Mouse (Mus musculus) cerebellum, adult 9-11 months (tissue): Measurements from ENCODE around the gene Col6a2.
A peak's percentile ranks its signal among the peaks of the same experiment; 100 is the strongest.

Experiments used
- DNase-seq: peaks from one replicate; pipeline ENCODE4 v3.0.0; 2022

Col6a2 gene

DNA sequence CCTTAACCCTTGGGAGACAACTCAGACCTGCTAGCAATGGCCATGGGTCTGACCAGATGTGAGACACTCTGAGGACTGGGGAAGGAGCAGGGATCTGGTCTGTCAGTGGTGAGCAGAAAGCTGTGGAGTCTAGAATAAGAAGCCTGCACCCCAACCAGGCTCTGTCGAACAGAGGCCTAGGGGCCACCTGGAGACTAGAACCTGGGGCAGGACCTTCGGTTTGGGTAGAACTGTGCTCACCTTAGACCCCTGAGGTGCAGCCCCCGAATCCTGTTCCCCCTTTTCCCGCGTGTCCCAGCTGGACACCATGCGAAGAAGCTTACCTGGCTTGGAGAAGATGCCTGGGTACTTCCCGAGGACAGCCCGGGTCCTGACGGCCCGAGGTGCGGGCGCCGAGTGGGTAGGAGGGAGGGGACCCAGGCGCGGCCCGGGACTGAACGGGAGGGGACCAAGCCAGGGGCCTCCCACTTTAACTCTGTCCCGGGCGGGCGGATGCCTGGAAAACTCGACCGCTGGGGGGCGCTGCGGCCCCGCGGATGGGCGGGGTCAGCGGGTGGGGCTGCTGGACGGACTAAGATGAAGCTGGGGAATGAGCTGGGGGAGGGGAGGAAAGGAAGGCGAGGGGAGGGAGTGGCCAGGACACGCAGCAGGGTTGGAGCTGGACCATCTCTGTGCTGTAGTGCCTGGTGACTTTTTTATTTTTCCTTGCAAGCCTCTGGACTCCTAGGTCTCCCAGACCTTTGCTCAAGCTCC lies at the start of gene Col6a2:
Gene Col6a2, minus strand, starts transcription at position 703 of the 753 bp plus-strand sequence.
- peak; percentile 72 for DNase-seq

DNA sequence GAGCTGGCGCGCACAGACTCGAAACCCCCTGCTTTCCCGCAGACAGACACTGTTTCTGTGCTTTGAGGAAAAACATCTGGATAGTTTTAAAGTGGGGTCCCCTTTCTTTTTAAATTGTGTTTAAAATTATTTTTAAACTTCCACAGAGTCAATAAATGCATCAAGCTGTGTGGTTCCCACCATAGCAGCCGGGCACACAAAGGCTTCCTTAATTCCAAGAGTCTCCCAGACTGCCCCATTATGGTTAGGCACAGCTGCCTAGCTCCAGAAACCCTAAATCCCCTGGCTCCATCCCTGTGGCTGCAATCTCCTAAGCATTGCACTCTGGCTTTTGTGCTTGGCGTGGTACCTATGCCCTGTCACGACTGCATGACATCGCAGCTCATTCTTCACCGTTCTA lies 48.5 kb upstream of the Col6a2 start:
- DNase-seq = no peak

GRCm38 (mm10) chr10:76668947-76669284 lies 45.5 kb upstream of the Col6a2 start:
- DNase-seq = no peak

DNA sequence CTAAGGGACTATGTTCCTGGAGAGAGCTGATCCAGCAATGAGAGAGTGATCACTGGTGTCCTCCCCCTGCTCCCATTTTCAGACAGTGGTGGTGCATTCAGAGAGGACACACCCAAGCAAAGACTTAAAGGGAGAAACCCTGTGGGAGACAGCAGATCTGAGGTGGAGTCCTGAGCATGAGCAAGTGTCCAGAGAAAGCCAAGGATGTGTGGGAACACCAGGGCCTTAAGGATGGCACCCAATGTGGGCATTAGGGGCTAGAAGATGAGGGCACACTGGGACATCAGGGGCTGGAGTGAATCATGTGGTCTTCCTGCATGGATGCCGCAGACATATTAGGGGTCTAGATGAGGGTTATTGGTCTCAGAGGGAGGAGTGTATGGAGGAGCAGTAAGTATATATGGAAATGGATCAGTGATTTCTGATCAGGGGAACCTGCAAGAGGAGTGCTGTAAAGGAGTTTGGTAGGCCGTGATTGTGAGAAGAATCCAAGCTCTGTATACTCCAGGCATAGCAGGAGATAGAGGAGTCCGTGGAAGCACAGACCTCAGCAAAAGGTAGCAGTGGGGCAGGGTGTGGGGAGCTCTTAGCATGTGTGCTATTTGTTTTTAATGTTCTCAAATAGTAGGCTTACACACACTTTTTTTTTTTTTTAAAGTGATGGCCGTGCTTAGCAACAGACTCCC lies 45.0 kb upstream of the Col6a2 start:
- DNase-seq = no peak

DNA sequence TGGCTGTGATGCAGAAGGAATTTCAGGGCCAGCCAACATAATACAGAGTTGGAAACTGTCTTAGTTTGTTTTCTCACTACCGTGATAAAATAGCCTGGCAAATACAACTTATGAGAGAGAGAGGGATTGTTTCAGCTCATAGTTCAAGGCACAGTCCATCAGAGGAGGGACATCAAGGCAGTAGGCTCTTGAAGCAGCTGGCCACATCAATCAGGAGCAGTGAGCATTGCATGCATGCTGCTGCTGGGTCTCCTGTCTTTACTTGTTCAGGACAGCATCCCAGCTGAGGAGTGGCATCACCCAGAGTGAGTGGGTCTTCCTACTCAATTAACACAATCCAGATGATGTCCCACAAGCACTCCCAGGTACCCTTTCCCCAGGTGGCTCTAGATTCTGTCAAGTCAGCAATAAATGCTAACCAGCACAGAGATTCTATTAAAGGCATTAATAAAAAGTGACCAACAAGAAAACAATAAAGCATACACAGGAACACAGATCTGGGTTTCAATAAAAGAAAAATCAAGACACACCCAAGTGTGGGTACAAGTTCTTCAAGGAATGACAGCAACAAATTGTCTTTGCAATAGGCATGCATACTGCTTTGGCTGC lies 43.9 kb upstream of the Col6a2 start:
- no peak for DNase-seq

DNA sequence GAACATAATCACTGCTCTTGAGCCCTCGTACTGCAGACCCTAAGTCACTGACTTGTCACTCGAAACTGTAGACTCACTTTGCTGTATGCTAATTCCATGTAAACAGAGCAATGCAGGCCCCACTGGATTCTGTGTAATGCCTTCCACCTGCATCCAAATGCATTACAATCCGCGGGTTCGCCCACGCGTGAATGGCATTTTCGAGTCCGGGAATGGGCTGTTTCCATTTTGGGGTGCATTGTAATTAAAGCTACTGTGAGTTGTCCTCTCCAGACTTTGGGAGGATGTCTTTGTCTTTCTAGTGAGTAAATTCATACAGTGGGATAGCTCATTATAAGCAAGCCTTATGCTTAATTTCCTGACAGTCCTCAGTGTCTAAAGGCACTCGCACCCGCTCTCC lies 42.1 kb upstream of the Col6a2 start:
- no peak for DNase-seq

DNA sequence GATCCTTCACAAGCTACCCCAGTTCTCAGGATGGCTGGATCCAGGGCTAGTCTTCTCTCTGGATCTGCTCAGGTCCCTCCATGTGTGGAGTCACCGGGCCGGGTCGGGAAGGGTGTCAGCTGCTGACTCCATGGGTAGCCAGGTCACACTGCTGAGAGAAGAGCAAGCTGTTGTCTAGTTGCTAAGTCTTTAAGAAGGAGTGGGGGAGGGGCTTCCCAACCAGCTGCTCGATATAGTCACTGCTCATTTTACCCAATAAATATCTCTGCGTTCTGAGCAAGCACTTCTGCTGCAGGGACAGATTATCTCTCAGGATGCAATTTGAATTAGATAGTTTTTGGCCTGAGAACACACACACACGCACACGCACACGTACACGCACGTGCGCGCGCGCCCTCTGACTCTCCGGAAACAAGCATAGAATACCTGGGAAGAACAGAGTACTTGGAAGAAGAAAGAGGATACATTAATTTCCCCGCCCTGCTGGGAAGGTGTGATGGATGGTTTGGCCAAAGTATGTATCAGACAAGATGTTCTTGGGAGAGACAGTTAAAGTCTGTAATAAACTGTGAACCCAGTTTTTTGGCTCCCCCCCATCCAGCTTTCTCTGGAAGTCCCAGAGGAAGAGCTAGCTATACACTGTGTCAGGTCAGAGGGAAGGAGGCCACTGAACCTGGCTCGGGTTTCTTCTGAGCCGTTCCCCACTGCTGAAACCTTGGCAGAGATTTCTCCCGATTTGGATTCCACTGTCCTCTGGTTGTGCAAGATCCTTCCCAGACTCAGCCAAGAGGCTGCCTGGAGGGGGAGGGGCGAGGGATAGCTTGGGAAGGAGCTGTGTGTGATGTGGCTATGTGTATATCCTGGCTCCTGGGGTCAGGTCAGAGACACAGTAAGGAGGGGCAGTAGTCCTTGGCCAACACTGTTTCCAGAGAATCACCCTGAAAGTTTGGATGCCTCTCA lies 41.0 kb upstream of the Col6a2 start:
- DNase-seq = peak; percentile 70

DNA sequence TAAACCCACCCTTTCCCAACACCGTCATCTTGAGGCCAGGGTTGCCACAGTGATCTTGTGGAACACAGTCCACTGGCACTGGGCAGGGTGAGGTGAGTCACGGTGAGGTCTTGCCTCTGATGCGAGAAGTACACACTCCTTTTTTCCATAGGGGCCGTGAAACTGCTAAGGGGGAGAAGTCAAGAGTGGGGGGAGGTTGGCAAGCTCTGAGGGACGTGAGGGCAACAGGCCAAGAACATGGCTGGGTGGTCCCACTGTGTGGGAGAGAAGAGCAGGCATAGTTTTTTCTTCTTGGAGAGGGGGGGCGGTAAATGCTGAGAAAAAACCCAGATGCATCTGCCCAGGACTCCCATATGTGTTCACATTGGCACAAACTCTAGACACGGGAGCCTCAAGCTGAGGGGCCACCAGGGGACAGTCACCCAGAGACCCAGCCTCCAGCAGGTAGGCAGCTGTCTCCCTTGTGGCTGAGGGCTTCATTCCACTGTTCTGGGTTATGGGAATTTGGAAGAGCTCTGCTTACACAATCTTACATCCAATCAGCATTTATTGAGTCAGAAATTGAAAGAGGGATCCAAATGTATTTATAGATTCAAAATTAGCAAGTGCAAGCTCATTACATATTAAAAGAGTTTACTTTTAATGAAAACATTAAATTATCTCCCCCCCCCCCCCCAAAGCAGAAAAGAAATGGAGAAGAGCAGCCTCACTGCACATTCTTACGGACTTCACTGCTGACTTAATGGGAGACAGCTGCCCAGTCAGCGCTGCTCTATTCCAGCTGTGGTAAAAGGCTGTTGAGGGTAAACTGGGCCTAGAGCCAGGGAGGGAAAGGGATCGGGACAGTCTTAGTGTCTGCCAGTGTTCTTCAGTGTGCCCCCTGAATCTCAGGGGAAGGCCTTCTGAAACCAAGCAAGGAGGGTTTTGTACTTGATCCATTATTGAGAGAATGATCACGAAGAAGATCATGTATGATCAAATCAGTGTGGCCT lies 30.2 kb upstream of the Col6a2 start:
- DNase-seq = no peak

DNA sequence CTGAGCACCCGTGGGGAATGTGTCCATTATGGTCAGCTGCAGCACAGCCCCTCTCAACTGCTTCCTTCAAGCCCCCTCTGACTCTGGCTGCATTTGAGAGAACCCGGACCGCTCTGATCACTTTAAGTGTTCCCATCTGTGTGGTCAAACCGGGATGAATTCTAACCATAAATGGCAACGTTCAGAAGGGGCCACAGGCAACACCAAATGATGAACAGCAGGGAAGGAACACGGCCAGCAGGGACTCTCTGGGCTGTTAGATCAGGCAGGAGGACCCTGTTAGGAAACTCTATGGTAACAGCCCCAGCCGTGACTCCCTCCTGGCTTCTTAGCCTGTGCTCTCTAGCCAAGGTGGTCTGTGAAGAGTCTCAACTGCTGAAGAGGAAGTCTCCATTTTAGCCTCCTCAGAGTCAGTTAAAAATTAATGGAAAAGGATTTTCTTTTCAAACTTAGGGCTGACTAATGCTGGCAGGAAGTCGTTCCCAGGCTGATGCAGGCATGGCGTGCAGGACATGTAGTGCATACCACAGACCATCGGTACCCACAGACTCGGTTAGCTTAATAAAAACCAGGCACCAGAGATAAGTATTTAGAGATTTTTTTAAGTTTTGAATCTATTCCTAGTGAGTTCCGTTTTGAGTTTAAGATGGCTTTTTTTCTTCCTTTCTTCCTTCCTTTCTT lies 27.4 kb upstream of the Col6a2 start:
- no peak for DNase-seq

GRCm38 (mm10) chr10:76648738-76649137 lies 25.3 kb upstream of the Col6a2 start:
- DNase-seq = no peak

DNA sequence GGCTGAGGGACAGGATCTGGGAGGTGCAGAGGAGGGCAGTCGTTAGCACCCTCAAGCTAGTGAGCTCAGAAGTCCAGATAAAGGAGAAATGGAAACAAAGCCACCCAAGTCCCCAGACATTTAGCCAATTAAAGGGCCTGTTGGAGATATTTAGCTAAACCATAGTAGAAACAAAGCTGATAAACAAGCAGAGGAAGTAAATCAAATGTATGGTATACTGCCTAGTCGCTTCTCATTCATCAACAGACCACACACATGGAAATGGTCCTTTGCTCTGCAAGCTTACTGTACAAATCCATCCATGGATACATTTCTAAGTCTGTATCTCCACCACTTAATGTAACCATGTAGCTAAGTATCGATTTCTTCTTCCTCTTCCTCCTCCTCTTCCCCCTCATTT lies 24.0 kb upstream of the Col6a2 start:
- DNase-seq = no peak

GRCm38 (mm10) chr10:76645686-76646085 lies 22.3 kb upstream of the Col6a2 start:
- DNase-seq = no peak

DNA sequence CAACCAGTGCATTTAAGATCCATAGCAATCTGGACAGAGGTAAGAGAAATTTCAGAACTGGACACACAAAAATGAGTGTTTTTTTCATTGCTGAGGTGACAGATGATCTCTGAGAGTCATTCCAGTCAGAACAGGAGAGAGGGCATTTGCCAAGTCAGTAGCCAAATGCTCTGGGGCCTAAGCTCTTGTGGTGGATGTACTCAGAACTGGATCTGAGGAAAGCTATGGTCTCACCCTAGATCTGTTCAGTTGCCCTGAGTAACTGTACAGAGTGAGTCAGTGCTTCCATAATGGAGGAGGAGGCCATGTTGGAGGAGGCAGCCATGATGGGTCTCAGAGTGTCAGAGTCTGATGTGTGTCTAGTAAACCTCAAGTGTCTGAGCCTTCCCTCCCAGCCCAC lies 21.6 kb upstream of the Col6a2 start:
- DNase-seq = no peak

DNA sequence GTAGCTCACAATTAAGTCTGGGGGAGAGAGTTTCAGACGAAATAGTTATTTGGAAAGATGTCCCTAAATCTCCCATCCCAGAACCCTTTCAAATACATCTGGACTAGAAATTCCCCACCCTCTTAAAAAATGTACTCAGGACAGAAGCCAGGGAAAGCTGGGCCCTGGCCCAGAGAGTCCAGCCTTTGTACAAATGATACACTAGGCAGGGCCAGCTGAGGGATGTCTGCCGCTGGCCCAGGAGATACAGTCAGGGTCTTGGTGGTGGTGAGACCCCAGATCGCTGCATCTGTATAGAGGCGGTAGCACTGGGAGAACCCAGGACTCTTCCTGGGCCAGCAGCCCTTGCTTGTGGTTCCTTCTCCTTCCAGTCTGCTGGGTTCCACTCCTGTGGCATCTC lies 20.6 kb upstream of the Col6a2 start:
- DNase-seq = no peak

DNA sequence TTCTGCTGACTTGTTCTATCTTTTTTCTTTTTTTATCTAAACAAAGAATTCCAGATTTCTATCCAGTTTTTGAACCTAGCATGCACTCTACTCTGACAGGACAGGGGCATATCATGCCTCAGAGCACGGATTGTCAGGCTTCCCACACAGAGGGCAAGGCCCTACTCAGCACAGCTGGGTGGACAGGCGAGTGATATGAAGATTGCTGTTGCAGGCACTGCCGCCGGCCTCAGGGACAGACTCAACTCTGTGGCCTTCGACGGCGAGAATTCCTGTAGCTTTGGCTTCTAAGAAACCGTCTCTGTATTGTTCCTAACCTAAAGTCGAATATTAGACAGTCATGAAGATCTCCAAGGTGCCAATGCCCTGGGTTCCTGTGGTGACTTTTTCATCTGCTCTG lies 20.0 kb upstream of the Col6a2 start:
- DNase-seq = no peak

DNA sequence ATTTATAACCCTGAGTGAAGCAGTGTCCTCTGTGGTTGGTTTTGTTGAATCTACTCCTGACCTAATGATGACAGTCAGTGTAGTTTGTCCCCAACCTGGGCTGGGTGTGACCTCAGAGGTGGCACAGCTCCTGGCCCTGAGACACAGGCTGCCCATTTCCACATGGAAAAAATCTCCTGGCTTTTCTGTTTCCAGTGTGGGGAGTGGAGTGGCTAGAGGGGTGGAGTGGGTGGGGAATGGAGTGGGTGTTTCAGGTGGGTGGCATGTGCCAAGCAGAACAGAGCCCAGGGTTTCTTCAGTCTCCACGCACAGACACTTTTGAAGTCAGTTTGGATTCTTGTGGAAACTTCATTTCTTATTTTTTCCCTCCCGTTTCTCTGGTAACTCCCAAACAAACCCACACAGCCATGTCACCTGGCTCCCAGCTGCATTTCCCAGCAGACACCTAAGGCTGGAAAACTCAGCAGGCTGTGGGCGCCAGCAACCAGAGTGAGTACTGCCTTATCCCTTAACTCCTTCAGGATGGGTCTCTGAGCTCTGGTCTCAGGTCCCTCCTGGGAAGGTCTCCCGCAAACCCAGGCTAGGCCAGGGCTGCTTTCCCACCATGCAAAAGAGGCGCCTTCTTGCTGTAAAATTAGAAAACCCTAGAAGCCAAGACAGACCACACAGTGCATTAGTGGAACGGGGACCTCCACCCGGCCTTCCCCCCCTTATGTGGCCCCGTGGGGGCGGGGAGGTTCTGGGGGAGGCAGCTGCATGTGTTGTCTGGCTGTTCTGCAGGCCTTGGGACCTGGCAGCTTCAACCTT lies 19.4 kb upstream of the Col6a2 start:
- no peak for DNase-seq

- DNase-seq = no peak
Observed at GRCm38 (mm10) chr10:76641894-76642627, 18.6 kb upstream of the Col6a2 start.

DNA sequence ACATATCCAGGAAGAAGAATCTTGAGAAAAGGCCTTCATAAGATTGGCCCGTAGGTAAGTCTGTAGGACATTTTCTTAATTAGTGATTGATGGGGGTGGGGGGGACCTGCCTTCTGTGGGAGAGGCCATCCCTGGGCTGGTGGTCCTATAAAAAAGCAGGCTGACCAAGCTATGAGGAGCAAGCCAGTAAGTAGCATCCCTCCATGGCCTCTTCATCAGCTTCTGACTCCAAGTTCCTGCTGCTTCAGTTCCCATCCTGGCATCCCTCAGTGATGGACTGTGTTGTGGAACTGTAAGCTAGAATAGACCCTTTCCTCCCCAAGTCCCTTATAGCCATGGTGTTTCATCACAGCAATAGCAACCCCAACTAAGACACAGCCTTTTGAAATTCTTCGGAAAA lies 16.5 kb upstream of the Col6a2 start:
- no peak for DNase-seq

GRCm38 (mm10) chr10:76636601-76637000 lies 13.2 kb upstream of the Col6a2 start:
- DNase-seq = no peak

GRCm38 (mm10) chr10:76636026-76636425 lies 12.6 kb upstream of the Col6a2 start:
- DNase-seq = no peak
